Mouse (Mus musculus): ENCODE results near the gene Hnrnpl.

DNA sequence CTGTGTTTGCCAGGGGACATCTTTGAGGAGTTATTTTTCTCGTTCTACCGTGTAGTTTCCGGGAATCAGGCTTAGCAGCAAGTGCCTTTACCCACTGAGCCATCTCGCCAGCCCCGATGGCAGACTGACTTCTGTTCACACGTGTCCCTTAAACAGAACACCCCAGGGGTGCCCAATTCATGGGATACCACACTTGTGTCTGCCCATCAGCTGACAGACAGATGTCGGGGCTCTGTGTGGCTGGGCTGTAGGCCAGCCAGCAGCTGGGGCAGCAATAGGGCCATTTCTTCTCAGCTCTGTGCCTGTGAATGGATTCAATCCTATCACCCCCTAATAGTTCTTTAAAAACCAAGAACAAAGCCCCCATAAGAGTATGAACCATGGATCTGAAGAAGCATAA lies 33.2 kb upstream of the Hnrnpl start:
- TF ChIP-seq EP300 (IDR thresholded peaks at IDR 0.05; ENCODE audit: low read depth) (no peak), CTCF (IDR thresholded peaks at IDR 0.05; ENCODE audit: low read depth) (no peak)
